Mouse (Mus musculus): ENCODE results near the gene Olfr272. TPM values are rescaled to one million over a fixed set of nuclear protein-coding genes. Genes with fewer than 3 reads are reported as not detected.

The Olfr272 gene
- polyA plus RNA-seq (2015; fragmentation: Nextera tagmentation; extraction: Ambion mirVana) = not detected in 2 replicates

DNA sequence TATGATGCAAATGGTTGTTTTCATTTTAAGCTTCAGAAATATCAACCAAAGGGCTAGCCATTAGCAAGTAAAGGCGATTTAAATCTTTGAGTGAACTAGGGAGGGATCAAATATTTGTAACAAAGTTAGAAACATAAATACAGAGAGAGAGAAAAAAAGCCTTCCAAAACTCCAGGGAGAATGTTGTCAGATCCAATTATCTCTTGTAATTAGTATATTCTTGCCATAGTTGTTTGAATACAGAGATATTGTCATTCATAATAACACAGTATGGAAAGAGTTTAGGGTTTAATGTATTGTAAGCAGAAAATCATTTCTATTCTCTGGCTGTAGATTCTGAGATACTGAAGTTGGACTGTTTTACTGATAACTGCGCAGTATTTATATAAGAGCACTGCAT lies at the start of gene Olfr272:
Gene Olfr272, minus strand, starts transcription at position 101 of the 400 bp plus-strand sequence.
- Histone ChIP-seq H3K4me1 (replicated peaks) (0 out of 2 replicates have a peak, but pooled peaks cover 3% of the 10 kb centered on the region), H3K36me3 (no peaks in the 10 kb centered on the region), H3K9ac (no peak within 1 kb of the TSS), H3K9me3 (replicated peaks) (no peaks in the 10 kb centered on the region), H3K4me2 (no peak within 1 kb of the TSS), H3K27ac (no peak within 1 kb of the TSS), H3K27me3 (no peaks in the 10 kb centered on the region), H3K4me3 (replicated peaks) (no peak within 1 kb of the TSS)
- ATAC-seq (ENCODE audit: low read depth) (no peak), DNase-seq (no peak)
- 70% methylated on average over 2 of the region's 2 CpGs for WGBS (ENCODE audit: insufficient replicate concordance)

DNA sequence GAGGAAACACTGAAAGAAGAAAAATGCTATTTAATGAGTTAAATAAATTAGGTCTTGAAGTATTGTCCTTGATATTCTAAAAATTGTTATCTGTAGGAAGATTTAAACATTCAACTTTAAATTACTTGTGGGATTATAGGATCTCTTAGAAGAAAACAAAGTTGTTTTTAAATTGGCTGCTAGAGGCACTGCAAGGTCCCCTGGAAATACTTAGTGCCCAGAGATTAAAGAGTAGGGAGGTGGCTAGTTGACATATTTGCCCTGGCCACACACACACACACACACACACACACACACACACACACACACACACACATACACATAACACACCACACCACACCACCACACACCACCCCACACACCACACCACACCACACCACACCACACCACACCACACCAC lies 45.3 kb upstream of the Olfr272 start, which contains the start of gene Olfr270:
Gene Olfr270, plus strand, starts transcription at position 301 of the 400 bp plus-strand sequence.
- H3K27me3 ChIP-seq = no peaks in the 10 kb centered on the region
- no peaks in the 10 kb centered on the region for H3K4me1 ChIP-seq (replicated peaks)
- no peaks in the 10 kb centered on the region for H3K36me3 ChIP-seq
- ATAC-seq (ENCODE audit: low read depth) (no peak), DNase-seq (no peak)
- H3K27ac ChIP-seq = no peak within 1 kb of the TSS
- H3K4me3 ChIP-seq (replicated peaks) = no peak within 1 kb of the TSS
- no peak within 1 kb of the TSS for H3K9ac ChIP-seq
- no peak within 1 kb of the TSS for H3K4me2 ChIP-seq
- no peaks in the 10 kb centered on the region for H3K9me3 ChIP-seq (replicated peaks)

DNA sequence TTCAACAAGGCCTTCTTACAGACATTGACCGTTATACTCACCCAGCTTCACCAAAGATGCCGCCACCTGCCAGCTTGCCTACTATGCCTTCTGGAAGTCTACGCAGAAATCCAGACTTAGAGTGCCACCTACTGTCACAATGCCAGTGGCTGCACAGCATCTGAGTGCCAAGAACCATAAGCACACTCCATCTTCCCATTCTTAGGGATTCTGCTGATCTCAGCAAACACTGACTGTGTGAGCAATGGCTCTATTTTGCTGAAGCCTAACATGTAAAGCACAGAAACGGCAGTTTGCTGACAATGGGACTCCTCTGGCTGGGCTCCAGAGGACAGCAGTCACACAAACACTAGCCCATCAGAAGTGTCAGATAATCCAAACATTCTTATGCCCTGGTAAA lies 39.7 kb upstream of the Olfr272 start:
- Histone ChIP-seq H3K9me3 (replicated peaks) (no peaks in the 10 kb centered on the region), H3K4me1 (replicated peaks) (no peaks in the 10 kb centered on the region), H3K4me2 (no peak overlapping the region), H3K4me3 (replicated peaks) (no peak overlapping the region), H3K9ac (no peak overlapping the region), H3K27ac (no peak overlapping the region), H3K36me3 (no peaks in the 10 kb centered on the region), H3K27me3 (no peaks in the 10 kb centered on the region)
- 43% methylated on average over 4 of the region's 4 CpGs for WGBS (ENCODE audit: insufficient replicate concordance)
- no peak for DNase-seq
- ATAC-seq (ENCODE audit: low read depth) = no peak

DNA sequence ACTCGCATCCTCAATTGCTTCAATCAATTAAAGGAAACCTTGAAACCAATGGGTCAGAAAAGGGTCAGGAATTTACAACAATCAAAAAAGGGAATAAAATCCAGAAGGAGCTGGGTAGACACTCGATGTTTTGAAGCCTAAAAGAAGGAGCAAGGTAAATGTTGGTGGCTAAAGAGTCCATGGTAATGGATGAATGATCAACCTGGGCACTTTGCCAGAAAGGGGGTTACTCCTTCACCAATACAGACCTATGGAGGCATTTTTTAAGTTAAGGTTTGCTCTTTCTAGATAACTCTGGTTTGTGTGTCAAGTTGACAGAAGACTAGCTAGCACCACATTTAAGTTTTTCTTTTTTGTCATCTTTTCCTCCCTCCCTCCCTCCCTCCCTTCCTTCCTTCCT lies 30.0 kb upstream of the Olfr272 start:
- Histone ChIP-seq H3K9me3 (replicated peaks) (no peaks in the 10 kb centered on the region), H3K4me3 (replicated peaks) (no peak overlapping the region), H3K4me1 (replicated peaks) (no peaks in the 10 kb centered on the region), H3K4me2 (no peak overlapping the region), H3K36me3 (no peaks in the 10 kb centered on the region), H3K27me3 (no peaks in the 10 kb centered on the region), H3K27ac (no peak overlapping the region), H3K9ac (no peak overlapping the region)
- ATAC-seq (ENCODE audit: low read depth) (no peak), DNase-seq (no peak)
- 62% methylated on average over 2 of the region's 2 CpGs for WGBS (ENCODE audit: insufficient replicate concordance)

DNA sequence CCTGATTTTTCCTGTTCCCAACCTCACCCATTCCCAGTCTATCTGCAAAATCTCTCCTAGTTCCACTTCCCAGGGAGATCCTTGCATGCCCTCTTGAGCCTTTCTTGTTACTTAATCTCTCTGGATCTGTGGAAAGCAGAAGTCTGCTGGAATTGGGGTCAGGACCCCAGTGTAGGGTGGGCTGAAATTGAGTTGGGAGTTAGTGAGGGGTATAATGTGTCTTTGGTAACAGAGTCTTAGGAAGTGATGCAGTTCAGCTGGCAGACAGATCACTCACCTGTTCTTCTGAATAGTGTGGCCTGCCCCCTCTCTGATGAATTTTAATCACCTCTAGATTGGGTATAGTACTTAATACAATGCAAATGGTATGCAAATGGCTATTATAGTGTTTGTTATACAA lies 27.7 kb upstream of the Olfr272 start:
- DNase-seq = no peak
- Histone ChIP-seq H3K9me3 (replicated peaks) (no peaks in the 10 kb centered on the region), H3K4me2 (no peak overlapping the region), H3K9ac (no peak overlapping the region), H3K27ac (no peak overlapping the region), H3K27me3 (no peaks in the 10 kb centered on the region), H3K36me3 (no peaks in the 10 kb centered on the region), H3K4me1 (replicated peaks) (no peaks in the 10 kb centered on the region), H3K4me3 (replicated peaks) (no peak overlapping the region)
- no peak for ATAC-seq (ENCODE audit: low read depth)

DNA sequence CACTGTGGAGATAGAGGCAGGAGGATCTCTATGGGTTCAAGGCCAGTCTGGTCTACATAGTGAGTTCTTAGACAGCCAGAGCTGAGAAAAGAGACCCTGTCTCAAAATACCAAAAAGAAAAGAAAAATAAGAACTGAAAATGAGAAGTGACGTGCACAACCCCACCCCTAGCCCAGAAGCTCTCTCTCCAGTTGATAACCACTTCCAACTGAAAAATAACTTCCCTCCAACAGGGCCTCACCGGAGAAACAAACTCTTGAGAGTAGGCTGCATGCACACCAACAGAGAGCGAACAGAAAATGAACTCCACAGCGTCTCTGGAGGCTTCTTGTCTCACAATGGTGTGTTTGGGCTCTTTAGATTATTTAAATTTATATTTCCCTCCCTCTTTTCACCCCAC lies 11.5 kb upstream of the Olfr272 start:
- ATAC-seq (ENCODE audit: low read depth) (no peak), DNase-seq (no peak)
- Histone ChIP-seq H3K27ac (no peak overlapping the region), H3K9ac (no peak overlapping the region), H3K4me3 (replicated peaks) (no peak overlapping the region), H3K4me1 (replicated peaks) (no peaks in the 10 kb centered on the region), H3K4me2 (no peak overlapping the region), H3K27me3 (no peaks in the 10 kb centered on the region), H3K36me3 (no peaks in the 10 kb centered on the region), H3K9me3 (replicated peaks) (no peaks in the 10 kb centered on the region)
- 69% methylated on average over 4 of the region's 4 CpGs for WGBS (ENCODE audit: insufficient replicate concordance)

DNA sequence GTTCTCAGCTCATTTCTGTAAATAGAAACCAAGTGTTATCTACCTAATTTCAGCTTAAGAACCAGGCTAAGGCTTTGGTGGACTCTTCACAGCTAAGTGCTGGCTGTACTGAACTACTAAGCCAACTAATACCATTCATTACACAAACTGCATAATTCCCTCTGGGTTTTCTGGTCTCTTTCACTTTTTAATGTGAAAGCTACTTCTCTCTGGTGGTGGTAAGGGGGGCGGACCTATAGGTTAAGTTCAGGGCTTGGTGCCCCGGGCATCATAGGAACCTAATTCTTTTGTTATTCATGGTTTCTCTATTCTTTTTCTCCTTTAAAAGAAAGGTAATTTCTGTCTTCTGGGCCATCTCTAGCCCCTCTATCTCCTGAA lies 1.7 kb downstream of the Olfr272 start:
- H3K9me3 ChIP-seq (replicated peaks) = no peaks in the 10 kb centered on the region
- 0 out of 2 replicates have a peak, but pooled peaks cover 3% of the 10 kb centered on the region for H3K4me1 ChIP-seq (replicated peaks)
- no peak for DNase-seq
- no peak for ATAC-seq (ENCODE audit: low read depth)
- no peak overlapping the region for H3K27ac ChIP-seq
- H3K4me3 ChIP-seq (replicated peaks) = no peak overlapping the region
- H3K9ac ChIP-seq = no peak overlapping the region
- no peak overlapping the region for H3K4me2 ChIP-seq
- no peaks in the 10 kb centered on the region for H3K36me3 ChIP-seq
- H3K27me3 ChIP-seq = no peaks in the 10 kb centered on the region
- 68% methylated on average over 2 of the region's 2 CpGs for whole genome bisulfite sequencing (ENCODE audit: insufficient replicate concordance)

DNA sequence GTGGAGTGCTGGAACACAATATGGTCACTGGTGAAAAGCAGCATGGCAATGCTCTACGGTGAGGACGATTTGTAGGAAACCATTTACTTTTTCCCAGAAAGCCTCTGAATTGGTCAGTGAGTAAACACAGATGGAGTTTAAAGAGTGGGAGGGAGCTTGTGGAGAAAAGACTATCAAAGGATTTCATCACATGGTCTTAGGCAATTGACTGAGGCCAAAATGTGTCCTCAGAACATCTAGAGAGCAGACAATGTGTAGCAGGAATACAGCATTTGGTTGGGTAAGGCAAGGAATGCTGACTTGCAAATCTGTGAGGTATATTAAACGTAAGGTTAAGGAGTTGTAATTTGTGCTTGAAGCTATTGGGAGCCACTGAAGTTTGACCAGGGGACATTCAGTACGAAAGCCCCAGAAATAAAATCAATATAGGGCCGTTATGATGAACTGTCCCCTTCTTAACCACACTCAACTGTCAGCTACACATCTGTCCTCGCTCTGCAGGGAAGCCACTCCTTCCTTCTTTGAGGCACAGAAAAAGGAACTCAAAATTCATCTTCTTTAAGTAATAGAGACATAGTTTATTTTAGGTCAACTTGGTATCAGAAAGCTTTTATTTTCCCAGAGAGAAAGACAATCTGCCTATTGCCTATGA lies 2.2 kb downstream of the Olfr272 start:
- no peaks in the 10 kb centered on the region for H3K9me3 ChIP-seq (replicated peaks)
- ATAC-seq (ENCODE audit: low read depth) = no peak
- 0 out of 2 replicates have a peak, but pooled peaks cover 3% of the 10 kb centered on the region for H3K4me1 ChIP-seq (replicated peaks)
- H3K4me3 ChIP-seq (replicated peaks) = no peak overlapping the region
- 45% methylated on average over 6 of the region's 6 CpGs for WGBS (ENCODE audit: insufficient replicate concordance)
- H3K27me3 ChIP-seq = no peaks in the 10 kb centered on the region
- DNase-seq = no peak
- no peaks in the 10 kb centered on the region for H3K36me3 ChIP-seq
- H3K27ac ChIP-seq = no peak overlapping the region
- H3K4me2 ChIP-seq = no peak overlapping the region
- no peak overlapping the region for H3K9ac ChIP-seq

DNA sequence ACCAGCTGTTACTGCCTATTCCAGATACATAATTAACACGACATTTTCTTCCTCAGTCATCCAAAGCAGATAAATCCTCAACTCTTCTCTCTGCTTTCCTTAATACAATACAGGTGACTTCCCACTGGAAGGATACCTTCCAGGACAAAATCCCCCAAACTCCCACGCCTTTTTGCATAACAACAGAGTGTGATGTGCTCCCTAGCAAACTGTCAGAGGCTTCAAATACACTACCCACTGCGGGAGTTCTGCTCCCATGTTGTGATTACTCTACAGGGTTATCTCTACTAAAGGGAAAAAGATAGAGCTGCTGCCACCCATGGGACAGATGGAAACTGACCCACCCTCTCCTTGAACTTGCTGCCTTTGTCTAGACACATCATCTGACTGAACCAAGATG lies 6.6 kb downstream of the Olfr272 start:
- no peak for ATAC-seq (ENCODE audit: low read depth)
- H3K36me3 ChIP-seq = no peaks in the 10 kb centered on the region
- no peak overlapping the region for H3K27ac ChIP-seq
- 27% methylated on average over 3 of the region's 3 CpGs for WGBS (ENCODE audit: insufficient replicate concordance)
- no peaks in the 10 kb centered on the region for H3K9me3 ChIP-seq (replicated peaks)
- DNase-seq = no peak
- no peak overlapping the region for H3K9ac ChIP-seq
- H3K4me3 ChIP-seq (replicated peaks) = no peak overlapping the region
- 0 out of 2 replicates have a peak, but pooled peaks cover 3% of the 10 kb centered on the region for H3K4me1 ChIP-seq (replicated peaks)
- H3K4me2 ChIP-seq = no peak overlapping the region
- H3K27me3 ChIP-seq = no peaks in the 10 kb centered on the region

DNA sequence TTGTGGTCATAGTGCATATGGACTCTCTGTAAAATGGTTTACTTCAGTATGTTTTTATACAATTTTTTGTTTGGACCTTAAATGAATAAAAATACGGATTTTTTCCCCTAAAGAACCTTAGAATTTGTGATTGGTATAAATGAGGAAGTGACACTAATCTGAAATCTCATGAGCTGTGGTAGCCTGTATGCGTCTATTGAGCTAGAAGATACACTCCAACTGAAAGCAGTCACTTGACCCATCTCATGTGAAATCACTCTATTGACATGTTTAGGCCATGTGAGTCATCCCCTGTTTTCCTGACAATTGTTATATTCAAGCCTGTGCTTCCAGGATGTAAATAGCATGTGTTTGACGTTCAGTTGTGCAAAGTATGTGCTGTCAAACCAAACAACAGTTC lies 9.4 kb downstream of the Olfr272 start:
- no peak overlapping the region for H3K4me3 ChIP-seq (replicated peaks)
- no peak overlapping the region for H3K4me2 ChIP-seq
- no peaks in the 10 kb centered on the region for H3K27me3 ChIP-seq
- DNase-seq (no peak), ATAC-seq (ENCODE audit: low read depth) (no peak)
- no peak overlapping the region for H3K9ac ChIP-seq
- H3K36me3 ChIP-seq = no peaks in the 10 kb centered on the region
- no peak overlapping the region for H3K27ac ChIP-seq
- H3K9me3 ChIP-seq (replicated peaks) = no peaks in the 10 kb centered on the region
- H3K4me1 ChIP-seq (replicated peaks) = no peaks in the 10 kb centered on the region
- WGBS (ENCODE audit: insufficient replicate concordance) = 47% methylated on average over 3 of the region's 3 CpGs

DNA sequence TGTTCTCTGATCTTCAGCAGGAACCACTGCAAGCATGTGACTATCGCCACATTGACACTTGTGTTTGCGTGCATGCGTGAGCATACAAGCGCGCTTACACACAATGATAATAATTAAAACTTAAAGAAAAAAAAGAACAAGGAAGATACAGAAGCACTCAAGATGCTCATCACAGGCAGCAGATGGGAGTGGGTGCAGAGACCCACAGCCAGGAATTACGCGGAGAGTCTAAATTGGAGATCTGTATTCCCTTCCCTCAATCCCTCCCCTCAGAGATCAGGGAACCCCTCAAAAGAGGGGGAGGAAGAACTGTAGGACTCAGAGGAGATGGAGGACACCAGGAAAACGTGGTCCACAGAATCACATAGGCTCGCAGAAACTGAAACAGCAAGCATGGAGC lies 54.8 kb downstream of the Olfr272 start:
- H3K4me3 ChIP-seq (replicated peaks) = no peak overlapping the region
- ATAC-seq (ENCODE audit: low read depth) (no peak), DNase-seq (no peak)
- no peaks in the 10 kb centered on the region for H3K4me1 ChIP-seq (replicated peaks)
- no peaks in the 10 kb centered on the region; the same call in 1 of the 2 replicates for H3K9me3 ChIP-seq (replicated peaks)
- H3K36me3 ChIP-seq = no peaks in the 10 kb centered on the region
- no peak overlapping the region for H3K4me2 ChIP-seq
- no peak overlapping the region for H3K9ac ChIP-seq
- 73% methylated on average over 9 of the region's 9 CpGs for WGBS (ENCODE audit: insufficient replicate concordance)
- H3K27ac ChIP-seq = no peak overlapping the region
- no peaks in the 10 kb centered on the region for H3K27me3 ChIP-seq

Data from liver, embryonic 13.5 days (tissue).